Mouse (Mus musculus): ENCODE results near the gene Snd1.
A peak's percentile ranks its signal among the peaks of the same experiment; 100 is the strongest.

Snd1 gene

DNA sequence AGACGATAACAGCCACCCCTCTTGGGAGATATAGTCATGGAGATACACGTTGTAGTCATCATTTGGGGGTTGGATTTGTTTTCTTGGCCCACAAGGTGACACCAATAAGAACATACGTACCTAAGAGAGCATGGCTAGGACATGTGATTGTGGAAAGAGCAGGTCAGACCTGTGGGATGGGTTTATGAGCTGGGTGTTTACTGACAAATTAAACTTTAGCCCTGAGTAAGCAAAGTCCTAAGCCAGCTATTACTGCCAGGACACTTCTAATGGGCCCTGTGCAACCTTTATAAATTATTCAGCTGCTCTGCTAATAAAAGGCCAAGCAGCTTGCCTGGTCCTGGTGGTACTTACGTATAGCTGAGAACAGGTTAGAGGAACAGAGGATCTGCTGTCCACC lies 283.4 kb downstream of the Snd1 start:
- DNase-seq, result no peak

DNA sequence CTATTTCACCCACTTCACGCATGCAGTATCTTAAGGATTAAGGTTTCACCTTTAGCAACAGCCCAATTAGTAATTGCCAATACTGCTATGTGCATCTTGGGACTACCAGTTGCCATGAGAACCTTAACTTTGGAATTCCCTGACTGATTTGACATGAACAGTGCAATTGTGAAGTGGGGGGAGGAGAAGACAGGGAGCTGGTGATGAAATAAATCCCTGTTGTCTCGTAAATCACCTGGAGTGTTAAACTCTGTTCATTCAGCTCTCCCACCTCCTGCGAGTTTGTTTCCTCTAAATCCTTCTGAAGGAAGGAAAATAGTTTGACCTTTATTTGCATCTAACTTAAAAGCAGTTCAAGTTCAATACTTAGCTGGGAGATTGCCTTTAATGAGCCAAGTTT lies 286.8 kb downstream of the Snd1 start:
- DNase-seq, result no peak

DNA sequence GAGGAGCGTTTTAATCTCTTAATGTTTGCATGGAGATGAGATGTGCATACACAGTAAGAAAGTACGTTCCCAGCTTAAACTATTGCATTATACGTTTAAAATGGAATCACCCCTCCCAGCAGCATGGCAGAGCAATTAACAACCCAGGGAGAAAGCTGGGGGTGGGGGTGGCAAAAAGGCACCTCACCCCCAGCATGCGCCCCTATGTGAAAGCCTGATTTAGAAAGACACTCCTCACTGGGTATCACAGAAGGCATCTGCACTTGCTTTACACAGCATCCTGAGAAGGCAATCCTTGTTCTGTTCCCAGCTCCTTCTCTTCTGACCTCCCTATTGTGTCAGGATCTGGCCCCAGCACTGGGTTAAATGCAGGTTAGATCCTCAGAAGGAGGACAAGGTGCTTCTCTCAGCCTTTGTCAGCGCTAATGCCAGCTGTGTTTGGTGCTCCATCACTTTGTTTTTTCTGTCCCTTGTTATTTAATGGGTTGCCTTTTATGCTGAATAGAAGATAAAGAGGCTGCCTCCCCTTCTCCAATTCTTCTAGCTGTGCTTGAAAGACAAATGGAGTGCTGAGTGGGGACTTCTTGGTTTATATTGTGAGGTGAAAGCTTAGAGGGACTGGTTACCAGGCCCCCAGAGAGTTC lies 287.3 kb downstream of the Snd1 start:
- DNase-seq, result no peak

DNA sequence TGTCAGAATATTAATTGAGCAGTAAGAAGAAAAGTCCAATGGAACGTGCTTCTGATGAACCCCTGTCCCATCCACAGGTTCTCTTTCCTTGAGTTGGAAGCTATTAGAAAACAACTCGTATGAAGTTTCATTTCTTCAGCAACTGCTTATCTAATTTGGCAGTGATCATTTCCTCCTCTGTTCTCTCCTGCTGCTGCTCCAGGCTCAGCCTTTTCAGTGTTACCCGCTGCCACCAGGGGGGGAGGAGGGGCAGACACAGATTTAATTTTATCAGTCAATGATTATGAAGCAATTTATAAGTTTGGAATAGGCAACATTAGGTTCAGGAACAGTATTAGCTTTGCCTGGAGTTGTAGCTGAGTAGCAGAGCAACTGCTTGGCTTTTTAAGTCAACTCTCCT lies 291.7 kb downstream of the Snd1 start:
- DNase-seq, result no peak

DNA sequence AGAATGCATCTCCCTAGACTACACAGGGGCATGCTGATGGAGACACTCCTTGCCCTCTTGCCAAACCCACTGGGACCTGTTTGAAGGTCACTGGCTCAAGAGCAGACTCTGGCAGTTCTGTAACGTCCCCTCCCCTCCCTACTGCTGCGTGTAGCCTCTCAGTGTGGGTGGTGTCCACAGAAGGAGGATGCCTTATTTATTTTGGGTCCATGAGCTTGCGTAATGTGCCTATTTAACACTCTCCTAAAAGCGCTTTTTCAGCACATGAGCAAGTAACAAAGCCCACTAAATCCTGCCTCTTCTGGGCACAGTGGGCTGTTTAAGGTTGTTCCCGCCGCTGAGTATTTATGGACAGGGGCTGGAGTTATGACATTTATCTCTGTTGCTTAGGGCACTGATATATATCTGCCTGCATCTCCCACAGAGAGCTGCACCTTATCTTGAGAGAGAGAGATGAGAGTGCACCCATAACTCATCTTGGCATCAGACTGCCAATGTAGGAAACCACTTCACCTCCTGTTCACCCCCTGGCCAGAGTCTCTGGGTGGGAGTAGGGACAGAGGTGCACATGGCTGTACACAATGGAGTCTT lies 293.0 kb downstream of the Snd1 start:
- no peak for DNase-seq

DNA sequence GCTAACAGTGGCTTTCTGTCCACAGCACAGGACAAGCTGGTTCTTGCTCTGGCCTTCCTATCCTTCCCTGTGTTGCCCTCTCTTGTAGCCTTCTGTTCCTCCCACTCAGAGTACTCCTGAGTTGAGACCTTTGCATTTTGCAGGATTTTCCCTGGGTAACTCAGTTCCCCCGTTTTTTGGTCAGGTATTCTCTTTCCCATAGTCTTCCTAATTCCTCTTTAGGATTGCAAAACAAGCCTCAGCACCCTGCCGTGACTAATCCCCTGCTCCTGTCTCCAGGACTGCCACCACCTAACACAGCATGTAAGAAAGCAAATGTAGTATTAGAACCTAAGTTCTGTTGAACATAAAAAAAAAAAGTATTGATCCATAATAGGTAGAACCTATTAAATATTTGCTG lies 296.4 kb downstream of the Snd1 start:
- no peak for DNase-seq

DNA sequence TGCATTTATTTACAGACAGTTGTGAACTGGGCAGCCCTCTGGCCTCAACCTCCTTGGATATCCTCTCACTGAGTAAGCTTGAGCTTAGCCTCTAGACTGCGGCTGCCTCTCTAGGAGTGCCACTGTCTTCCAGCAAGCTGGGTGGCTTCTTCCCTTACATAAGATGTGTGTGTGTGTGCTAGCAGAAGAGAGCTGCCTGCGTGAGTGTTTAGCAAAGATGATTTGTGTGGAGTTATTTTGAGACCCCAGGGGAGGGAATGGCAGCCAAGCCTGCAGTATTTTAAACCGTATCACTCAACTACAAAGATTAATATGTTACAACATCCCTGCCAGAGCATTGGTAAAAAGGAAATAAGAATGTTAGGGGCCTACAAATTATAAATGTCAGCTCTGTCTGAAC lies 306.8 kb downstream of the Snd1 start:
- DNase-seq, result no peak

DNA sequence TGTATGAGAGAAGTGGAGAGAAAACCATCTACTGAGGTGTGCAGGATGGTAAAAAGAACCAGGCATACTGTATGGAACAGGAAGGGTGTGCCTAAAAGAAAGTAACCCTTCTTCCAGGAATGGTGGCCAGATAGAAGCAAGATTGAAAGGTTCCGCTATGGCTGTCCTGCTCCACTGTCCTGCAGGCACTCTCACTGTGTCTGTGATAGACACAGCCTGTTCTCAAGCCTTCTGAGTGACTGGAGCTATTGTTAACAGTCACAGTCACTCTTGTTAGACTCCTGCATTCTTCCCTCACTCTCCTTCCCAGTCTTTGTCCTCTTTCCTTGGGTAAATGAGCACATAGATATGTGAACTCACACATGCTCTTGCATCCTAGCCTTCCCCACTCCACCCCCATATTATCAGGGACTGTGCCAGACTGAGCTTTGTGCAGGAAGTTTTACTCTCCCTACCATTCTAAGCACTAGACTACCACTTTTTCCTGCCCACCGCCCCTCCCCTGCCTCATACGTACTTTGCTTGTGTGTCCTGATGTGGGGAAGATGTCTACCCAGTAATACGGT lies 308.2 kb downstream of the Snd1 start:
- peak; percentile 58 for DNase-seq

DNA sequence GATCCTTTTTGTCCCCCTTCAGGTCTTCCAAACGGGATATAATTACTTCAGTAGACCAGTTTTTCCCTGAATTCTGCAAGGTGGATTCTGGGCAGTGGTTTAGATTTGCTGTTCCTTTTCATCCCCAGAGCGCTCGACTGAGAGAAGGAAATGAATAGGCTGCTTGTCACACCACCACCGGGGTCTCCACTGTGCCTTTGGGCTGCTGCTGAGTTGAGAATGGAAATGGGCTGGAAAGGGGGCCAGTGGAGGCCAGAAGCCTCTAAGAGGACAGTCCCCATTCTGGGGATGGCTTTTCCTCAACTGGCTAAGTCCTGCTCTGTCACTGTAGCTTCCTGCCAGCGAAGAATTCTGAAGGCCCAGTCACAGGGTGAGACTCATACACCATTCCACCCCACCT lies 309.0 kb downstream of the Snd1 start:
- no peak for DNase-seq

DNA sequence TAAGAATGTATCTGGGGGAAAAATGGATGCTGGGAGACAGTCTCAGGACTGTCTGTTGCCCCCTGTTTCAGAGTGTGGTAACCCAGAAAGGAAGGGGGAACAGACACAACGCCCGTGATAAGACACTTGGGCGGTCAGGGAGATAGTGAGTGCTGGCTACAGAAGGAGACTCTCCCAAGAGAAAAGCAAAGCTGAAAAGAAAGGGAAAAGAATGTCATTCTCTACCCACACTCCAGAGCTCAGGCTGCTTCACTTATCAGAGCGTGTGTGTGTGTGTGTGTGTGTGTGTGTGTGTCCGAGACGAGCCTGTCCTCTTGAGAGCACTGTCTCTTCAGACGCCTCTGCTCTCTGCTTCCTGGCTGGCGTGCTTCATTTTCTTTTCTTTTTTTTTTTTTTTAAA lies 310.8 kb downstream of the Snd1 start:
- DNase-seq, result no peak

DNA sequence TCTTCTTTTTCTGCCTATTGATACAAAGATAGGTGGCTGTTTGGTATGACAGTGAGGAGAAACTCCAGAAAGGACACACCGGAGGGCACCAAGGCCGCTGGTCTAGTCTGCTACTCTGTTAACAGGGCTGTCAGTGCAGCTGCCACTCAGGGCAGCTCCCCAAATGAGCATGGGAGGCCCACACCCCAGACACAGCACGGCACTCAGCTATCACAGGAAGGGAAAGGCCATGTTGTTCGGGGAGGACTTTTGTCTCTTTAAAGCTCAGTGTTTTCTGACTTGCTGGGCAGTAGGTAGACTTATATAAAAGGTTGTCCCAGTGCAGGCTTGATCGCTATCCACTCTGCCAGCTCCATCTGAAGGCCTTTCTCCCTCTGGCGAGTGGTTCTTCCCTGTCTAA lies 312.2 kb downstream of the Snd1 start:
- no peak for DNase-seq

DNA sequence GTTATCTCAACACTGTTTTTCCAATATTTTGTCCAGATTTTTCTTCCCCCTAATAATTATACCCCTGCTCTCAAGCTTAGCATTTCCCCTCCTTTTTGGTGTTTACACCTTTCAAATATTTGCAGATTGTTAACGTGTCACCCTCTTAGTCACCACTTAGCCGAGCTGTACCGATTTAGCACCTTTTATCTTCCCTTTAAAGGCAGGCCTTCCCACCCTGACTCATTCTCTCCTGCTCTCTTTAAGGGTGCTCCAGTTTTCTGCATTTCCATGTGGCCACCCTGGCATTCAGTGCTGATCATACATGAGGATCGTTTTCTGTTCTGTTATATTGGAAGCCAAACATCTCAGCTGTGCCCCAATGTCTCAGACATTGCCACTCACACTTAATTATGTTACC lies 314.7 kb downstream of the Snd1 start:
- no peak for DNase-seq

DNA sequence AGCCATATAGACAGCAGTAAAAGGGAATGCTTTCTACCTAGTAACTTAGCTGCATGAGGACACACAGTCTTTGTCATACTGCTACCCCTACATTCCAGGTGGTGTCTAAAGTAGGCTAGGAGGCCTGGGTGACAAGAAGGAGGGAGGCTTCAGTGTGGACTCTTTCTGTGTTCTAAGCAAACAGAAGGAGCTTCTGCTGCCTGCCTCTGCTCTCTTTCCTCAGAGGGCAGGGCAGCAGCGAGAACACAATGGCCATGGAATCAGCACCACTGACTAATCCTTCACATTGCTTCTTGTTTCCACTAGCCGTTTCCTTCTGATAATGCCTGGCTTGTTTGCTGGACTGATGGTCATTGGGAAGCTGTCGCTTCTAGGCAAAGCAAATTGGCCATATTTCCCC lies 316.2 kb downstream of the Snd1 start:
- no peak for DNase-seq

DNA sequence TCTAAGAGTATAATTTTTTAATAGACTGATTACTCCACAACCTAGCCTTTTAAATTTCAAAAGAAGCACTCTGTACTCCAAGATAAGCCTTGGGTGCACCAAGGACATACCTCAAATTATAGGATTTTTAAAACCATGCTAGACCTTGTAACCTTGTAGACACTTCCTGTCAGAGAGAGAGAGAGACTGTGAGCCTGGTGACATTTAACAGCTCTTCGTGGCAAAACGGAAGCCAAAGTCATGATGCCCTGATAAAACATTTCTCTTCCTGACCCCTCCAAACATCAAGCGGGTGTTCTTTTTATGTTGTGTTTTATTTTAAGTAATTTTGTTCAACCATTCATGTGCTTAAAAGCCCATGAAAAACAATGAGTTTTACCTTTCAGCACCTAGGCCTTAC lies 316.9 kb downstream of the Snd1 start:
- DNase-seq, result no peak

DNA sequence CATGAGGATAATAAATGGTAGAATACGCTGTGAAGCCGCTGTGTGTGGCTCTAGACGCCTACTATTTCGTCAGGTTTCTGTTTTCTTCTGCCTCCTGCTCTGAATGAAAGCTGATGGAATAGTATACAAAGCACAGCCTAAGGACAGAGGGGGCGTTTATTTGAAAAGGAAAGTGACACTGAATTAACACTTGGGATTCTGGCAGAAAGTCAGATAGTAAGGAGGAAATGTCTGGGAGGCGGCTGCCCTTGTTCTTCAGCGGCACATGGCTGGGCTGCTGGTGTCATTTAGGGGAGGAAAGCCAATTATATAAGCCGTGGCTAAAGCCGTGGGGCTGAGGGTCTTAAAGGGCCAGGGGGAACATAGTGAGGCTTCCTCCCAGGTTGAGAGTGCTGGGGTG lies 320.4 kb downstream of the Snd1 start:
- peak; percentile 53 for DNase-seq

DNA sequence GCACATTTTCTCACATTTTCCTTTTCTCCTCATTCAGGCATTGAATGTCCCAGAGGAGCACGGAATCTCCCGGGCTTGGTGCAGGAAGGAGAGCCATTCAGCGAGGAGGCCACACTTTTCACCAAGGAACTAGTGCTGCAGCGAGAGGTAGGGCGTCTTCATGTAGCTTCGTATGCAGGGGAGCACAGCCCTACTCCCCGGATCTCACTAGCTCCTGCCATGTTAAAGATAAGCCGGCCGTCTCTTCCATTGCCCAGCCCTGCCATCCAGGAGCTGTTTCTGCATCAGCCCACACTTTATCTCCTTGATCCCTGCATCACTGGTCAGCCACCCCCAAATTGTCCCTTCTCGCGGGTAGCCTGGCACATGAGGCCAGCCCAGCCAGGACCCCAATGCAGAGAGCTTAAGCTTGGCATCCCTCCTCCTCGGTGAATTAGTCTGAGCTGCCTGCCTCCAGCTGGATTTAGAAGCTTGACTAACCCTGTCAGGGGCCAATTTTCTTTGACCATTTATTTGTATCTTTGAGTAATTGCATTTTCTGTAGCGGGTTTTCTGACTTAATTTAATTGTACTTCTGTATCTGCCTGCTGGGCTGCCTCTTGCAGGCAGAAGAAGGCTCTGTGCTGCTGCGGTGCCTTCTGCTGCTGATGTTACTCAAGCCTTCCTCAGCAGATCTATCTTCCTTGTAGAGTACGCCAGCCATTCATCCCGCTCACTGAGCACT lies 321.0 kb downstream of the Snd1 start:
- DNase-seq, result no peak

DNA sequence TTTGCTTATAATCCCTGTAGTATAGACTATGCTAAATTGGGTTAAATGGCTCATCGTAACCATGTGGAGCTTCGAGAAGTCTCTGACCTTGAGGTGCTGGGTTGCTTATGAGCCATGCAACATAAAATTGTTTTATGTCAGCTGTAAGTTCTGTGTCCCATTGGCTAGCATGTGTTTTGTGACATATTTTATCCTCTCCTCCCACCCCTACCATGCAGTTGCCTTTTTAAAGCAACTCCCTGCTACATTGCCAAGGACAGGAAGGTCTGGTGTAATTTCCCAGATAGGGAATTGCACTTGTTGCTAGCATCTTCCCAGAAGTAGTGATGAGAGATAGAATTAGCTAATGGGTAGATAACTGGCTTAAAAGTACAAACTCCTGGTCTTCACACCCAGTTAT lies 324.9 kb downstream of the Snd1 start:
- no peak for DNase-seq

DNA sequence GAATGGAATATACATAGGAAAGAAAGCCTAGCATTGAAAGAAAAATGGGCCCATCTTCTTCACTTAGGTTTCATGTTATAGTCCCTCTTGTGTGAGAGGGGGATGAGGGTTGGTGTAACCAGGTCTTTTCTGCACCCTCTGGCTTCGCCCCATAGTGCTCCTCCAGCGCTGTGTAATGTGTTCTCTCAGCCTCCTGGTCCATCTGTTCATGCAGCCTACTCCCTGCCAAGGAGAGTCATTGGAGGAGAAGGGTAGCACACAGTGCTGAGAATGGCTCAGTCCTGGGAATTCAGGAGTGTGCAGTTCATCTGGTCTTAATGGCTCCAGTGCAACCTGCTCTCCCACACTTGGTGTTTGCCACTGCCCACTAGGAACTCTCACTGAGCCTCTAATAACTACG lies 326.0 kb downstream of the Snd1 start:
- DNase-seq, result no peak

DNA sequence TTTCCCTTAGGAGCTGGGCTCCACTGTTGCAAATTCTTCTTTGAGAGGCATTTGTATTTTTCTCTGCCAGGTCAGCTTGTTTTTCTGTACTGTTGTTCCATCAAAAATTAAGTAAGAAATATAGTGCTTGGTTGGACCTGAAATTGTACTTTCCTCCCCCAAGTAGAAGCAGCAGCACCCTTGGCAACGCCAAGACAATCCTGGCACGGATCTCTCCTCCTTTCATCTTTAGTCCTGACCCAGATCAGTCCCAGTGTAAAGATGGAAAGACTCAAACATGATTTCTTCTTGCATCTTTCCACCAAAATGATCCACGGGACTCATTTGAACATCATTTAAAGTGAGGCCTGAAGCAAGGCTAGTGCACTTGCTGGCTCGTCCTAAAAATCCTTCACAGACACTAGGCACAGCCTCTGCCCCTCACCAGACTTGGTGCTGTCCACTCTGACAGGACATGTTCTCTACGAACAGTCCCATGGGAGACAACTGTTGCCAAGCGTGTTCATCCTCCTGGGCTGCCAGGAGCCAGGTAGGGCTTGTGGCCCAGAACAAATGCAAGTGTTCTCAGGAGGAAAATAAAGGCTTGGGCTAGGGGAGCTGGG lies 328.8 kb downstream of the Snd1 start:
- DNase-seq, result no peak

DNA sequence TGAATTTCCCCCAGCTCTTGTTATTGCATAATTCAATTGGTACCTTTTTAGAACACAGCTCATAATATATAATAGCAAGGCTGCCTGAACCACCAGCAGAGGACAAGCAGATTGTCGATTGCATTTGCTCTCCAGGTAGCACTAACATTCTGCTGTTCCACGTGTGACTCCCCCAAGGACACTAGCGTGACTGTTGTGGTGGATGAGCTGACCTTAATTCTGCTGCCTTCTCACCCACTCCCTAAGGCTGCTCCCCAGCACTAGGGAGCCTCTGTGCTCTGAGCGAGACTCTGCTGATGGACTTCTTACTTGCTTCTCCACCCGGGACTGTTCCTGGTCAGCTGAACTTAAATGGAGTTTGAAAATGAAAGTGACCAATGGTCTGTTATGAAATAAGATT lies 329.8 kb downstream of the Snd1 start:
- DNase-seq, result no peak

DNA sequence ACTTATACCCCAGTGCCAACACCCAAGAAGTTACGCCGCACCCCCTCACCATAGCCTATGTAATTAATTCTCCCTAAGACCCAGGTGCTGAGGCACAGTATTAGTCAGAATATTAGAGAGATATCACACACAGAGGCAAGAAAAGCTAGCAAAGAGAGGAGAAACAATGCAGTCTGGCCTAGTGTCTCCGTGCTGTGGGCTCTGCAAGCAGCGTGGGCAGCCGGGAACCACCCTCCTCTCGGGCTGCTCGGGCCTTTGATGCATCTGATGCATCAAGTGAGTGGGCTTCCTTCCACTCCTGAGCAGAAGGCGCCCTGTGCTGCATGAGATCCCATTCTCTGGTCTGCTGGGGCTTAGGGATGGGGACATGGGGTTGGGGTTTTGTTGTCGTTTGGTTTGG lies 338.1 kb downstream of the Snd1 start:
- no peak for DNase-seq

DNA sequence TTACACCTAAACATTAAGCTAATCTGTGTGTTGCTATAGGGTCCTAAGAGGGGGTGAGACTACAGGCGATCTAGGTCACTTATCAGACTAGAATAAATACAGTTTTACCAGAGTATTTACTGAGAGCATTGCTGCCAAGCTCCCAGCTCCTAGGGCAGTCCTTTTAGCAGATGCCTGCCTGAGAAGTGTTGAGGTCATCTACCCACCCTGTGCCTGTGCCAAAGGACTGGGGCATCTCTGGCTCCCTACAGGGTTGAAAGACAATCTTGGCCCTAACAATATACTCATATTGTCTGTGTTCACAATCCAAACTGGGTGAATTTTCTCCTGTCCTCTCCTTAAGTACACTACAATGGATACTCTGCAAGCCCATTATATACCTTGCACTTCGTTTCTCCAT lies 340.0 kb downstream of the Snd1 start:
- no peak for DNase-seq

DNA sequence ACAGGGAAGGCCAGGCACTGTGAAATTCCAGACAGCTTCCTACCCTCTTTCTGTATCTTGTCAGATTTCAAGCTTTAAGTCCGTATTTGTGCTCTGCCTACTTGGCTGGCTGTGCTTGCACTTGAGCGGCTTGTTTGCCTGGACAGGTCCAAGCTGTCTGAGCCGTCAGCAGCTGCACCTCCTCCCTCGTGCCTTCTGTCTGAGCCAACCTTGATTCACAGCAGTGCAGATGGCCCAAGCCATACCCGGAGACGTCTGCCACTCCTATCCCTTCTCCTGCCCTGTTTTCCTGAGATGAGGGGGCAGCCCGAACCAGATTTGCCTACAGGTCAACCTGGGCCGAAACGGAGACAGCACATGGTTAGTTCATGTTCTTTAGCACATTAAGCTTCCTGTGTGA lies 342.1 kb downstream of the Snd1 start:
- peak; percentile 60 for DNase-seq
